Mouse (Mus musculus): ENCODE results near the gene Gm21833.
"Not testable (repeated sequence)": the region's sequence is repeated elsewhere in the genome, so short reads cannot be mapped to it uniquely, and the experiment has no call there.

Gene Gm21833

DNA sequence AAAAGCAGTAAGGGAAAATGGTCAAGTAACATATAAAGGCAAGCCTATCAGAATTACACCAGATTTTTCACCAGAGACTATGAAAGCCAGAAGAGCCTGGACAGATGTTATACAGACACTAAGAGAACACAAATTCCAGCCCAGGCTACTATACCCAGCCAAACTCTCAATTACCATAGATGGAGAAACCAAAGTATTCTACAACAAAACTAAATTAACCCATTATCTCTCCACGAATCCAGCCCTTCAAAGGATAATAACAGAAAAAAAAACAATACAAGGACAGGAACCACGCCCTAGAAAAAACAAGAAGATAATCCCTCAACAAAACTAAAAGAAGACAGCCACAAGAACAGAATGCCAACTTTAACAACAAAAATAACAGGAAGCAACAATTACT is at the start of gene Gm21833:
Gm21833 (plus strand) TSS at position 301 of the 400 bp plus-strand sequence.
- not testable (repeated sequence) for DNase-seq

GRCm38 (mm10) chr16:82789521-82789920 is 38.7 kb upstream of the Gm21833 start:
- no peak for DNase-seq

DNA sequence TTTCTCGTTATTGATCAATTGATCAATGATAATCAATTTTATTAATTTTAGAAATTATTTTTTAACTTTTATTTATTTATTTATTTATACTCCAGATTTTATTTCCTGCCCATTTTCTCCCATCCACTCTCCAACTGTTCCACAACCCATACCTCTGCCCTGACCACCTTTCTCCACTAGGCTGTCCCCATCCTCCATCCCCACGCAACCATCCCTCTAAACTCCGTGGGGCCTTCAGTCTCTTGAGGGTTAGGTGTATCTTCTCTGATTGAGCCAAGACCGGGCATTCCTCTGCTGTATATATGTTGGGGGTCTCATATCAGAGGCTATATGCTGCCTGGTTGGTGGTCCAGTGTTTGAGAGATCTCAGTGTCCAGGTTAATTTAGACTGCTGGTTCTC is 31.7 kb upstream of the Gm21833 start:
- DNase-seq: no peak

- DNase-seq: no peak
These were observed 12.9 kb upstream of the Gm21833 start for GRCm38 (mm10) chr16:82815255-82815654.

GRCm38 (mm10) chr16:82816615-82817014 is 11.6 kb upstream of the Gm21833 start:
- DNase-seq: no peak

- no peak for DNase-seq
These were observed 27.6 kb downstream of the Gm21833 start for GRCm38 (mm10) chr16:82855752-82856151.

DNA sequence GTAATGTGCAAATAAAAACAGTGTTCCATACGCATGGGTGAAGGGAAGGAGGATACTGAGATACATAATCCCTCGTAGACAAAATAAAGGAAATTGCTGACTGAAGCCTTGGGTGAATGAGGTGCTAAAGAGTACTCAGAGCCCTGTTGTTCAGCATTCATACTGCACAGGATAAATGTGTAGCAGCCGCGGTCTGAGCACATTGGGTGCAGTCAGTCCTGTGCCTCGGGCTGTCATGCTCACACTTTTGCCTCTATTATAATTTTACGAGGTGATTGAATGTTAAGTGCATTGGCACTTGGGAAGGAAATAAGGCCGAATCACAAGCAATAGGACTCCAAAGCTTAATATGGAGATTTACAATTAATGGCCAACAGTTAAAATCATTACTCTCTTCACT is 36.4 kb downstream of the Gm21833 start:
- no peak for DNase-seq

Data from cerebellum, postnatal 25 days (tissue).